Mouse (Mus musculus) intestine, postnatal 0 days (tissue): ENCODE results near the gene Tbx2. TPM values are rescaled to one million over a fixed set of nuclear protein-coding genes. Genes with fewer than 3 reads are reported as not detected.

ENCODE experiments used
- ATAC-seq: fragments of 200-750 bp; cut with Nextera tagmentation; 2 replicates; pipeline ENCODE4 v1.8.0; 2017; ENCODE audit warnings: mild to moderate bottlenecking, moderate TSS enrichment, moderate library complexity
- H3K27ac ChIP-seq: fragments of 300-500 bp; sonication (generic); 2 replicates; pipeline ENCODE4 v1.5.1; 2014; ENCODE audit warnings: mild to moderate bottlenecking, low read depth, low read length, moderate library complexity
- H3K27me3 ChIP-seq: fragments of 300-500 bp; sonication (generic); replicated peaks from 2 replicates; pipeline ENCODE4 v1.6.1; 2014; ENCODE audit warnings: low read length, mixed read lengths; ENCODE audit not compliant: control insufficient read depth, insufficient read depth
- H3K36me3 ChIP-seq: fragments of 300-500 bp; sonication (generic); 2 replicates; pipeline ENCODE4 v1.6.1; 2014; ENCODE audit warnings: mild to moderate bottlenecking, moderate library complexity; ENCODE audit not compliant: control insufficient read depth, insufficient read depth
- H3K4me1 ChIP-seq: fragments of 300-500 bp; sonication (generic); replicated peaks from 2 replicates; pipeline ENCODE4 v1.6.1; 2014; ENCODE audit warnings: antibody characterized with exemption, low read length, mixed read lengths; ENCODE audit not compliant: control insufficient read depth, insufficient read depth
- H3K4me2 ChIP-seq: fragments of 300-500 bp; sonication (generic); replicated peaks from 2 replicates; pipeline ENCODE4 v1.6.1; 2014; ENCODE audit warnings: low read depth, mild to moderate bottlenecking, moderate library complexity
- H3K4me3 ChIP-seq: fragments of 300-500 bp; sonication (generic); 2 replicates; pipeline ENCODE4 v1.5.1; 2014; ENCODE audit warnings: low read depth, low read length
- H3K9ac ChIP-seq: fragments of 300-500 bp; sonication (generic); 2 replicates; pipeline ENCODE4 v1.6.1; 2014; ENCODE audit warnings: mild to moderate bottlenecking, low read depth, low read length
- H3K9me3 ChIP-seq: fragments of 300-500 bp; sonication (generic); 2 replicates; pipeline ENCODE4 v1.6.1; 2016; ENCODE audit warnings: mixed run types; ENCODE audit not compliant: control insufficient read depth
- CTCF ChIP-seq: sonication (generic); IDR thresholded peaks from 2 replicates; pipeline ENCODE4 v1.5.1; 2016; ENCODE audit warnings: low read depth, mild to moderate bottlenecking, control low read depth, antibody characterized with exemption, moderate library complexity
- WGBS: fragments of 180-500 bp; shearing (Covaris S2); extraction: QIAGEN DNeasy Blood & Tissue Kit; methylation state at CpG from one replicate; pipeline ENCODE4 v1.1.7; 2014; 5-methylcytosine and 5-hydroxymethylcytosine counted together
- polyA plus RNA-seq: library from polyadenylated mRNA; unstranded; fragments of >200 nt; fragmentation: Nextera tagmentation; extraction: Ambion mirVana; gene quantifications from 2 replicates; pipeline ENCODE4 v1.2.1, GENCODE M21; 2015

The Tbx2 gene
- polyA plus RNA-seq, 1 experiment from 2014 or later, result 3.0 TPM

GRCm38 (mm10) chr11:85821659-85822058 is 10.7 kb upstream of the Tbx2 start:
- no peak overlapping the region for H3K4me2 ChIP-seq
- H3K4me3 ChIP-seq, result no peak overlapping the region
- H3K9ac ChIP-seq, result no peak overlapping the region
- no peak overlapping the region for H3K27ac ChIP-seq
- 82% methylated on average over 9 of the region's 9 CpGs for WGBS
- no peaks in the 10 kb centered on the region for H3K9me3 ChIP-seq
- H3K4me1 ChIP-seq, result peaks cover 4% of the 10 kb centered on the region
- no peak for ATAC-seq
- no peak for TF ChIP-seq CTCF
- H3K27me3 ChIP-seq, result no peaks in the 10 kb centered on the region
- no peaks in the 10 kb centered on the region for H3K36me3 ChIP-seq

DNA sequence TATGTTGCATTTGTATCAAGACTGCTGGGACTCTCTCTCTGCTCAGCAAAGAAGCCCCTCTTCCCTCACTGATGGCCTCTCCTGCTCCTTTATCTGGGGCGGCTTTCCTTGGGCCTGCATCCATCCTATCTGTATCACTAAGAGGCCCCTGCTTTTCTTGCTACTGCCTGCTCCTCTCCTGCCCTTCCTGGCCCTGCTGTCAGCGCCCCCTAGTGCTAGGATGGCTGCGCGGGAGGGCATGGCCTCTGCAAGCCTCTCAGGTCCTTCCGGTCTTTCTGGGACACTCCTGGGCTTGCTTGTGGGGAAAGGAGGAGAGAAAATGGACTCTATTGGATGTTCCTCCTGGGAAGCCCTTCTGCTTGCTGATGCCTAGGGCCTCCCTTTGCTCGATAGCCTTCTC is 9.2 kb upstream of the Tbx2 start:
- Histone ChIP-seq H3K9me3 (no peaks in the 10 kb centered on the region), H3K27ac (no peak overlapping the region), H3K9ac (no peak overlapping the region), H3K36me3 (no peaks in the 10 kb centered on the region), H3K27me3 (no peaks in the 10 kb centered on the region), H3K4me1 (peaks cover 4% of the 10 kb centered on the region), H3K4me2 (no peak overlapping the region), H3K4me3 (no peak overlapping the region)
- WGBS, result 16% methylated on average over 6 of the region's 6 CpGs
- no peak for ATAC-seq
- TF ChIP-seq CTCF, result peak; percentile 98

DNA sequence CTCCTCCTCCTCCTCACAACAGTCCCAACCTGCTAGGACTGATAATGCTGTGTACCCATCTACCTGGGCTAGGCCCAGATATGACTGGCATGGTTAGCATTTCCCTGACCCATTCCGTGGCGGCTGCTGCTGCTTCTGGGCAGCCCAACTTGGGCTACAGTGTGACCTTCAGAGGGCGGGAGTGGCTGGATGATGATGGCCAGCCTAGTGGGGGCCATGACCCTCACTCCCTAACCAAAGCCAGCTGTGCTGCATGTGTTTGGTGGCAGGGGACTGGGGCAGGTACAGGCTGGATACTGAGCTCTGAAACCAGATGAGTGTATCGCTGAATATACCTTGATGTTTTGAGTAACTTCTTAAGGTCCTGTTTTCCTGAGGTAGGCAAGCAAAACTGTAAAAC is 8.6 kb upstream of the Tbx2 start:
- H3K4me1 ChIP-seq, result peaks cover 4% of the 10 kb centered on the region
- no peaks in the 10 kb centered on the region for H3K9me3 ChIP-seq
- ATAC-seq, result no peak
- no peak overlapping the region for H3K4me3 ChIP-seq
- H3K27me3 ChIP-seq, result peaks cover 5% of the 10 kb centered on the region
- no peaks in the 10 kb centered on the region for H3K36me3 ChIP-seq
- H3K27ac ChIP-seq, result no peak overlapping the region
- H3K4me2 ChIP-seq, result no peak overlapping the region
- WGBS, result 93% methylated on average over 4 of the region's 4 CpGs
- no peak for TF ChIP-seq CTCF
- no peak overlapping the region for H3K9ac ChIP-seq

GRCm38 (mm10) chr11:85825031-85825430 is 7.3 kb upstream of the Tbx2 start:
- Histone ChIP-seq H3K27ac (no peak overlapping the region), H3K4me2 (no peak overlapping the region), H3K36me3 (no peaks in the 10 kb centered on the region), H3K9me3 (no peaks in the 10 kb centered on the region), H3K9ac (no peak overlapping the region), H3K4me3 (no peak overlapping the region), H3K4me1 (peaks cover 4% of the 10 kb centered on the region), H3K27me3 (peaks cover 18% of the 10 kb centered on the region)
- ATAC-seq, result no peak
- 86% methylated on average over 10 of the region's 10 CpGs for WGBS
- TF ChIP-seq CTCF, result no peak

GRCm38 (mm10) chr11:85825823-85826222 is 6.5 kb upstream of the Tbx2 start:
- no peak for ATAC-seq
- Histone ChIP-seq H3K36me3 (no peaks in the 10 kb centered on the region), H3K9ac (no peak overlapping the region), H3K27ac (no peak overlapping the region), H3K9me3 (no peaks in the 10 kb centered on the region), H3K4me1 (peaks cover 4% of the 10 kb centered on the region), H3K4me3 (no peak overlapping the region), H3K27me3 (peaks cover 25% of the 10 kb centered on the region), H3K4me2 (no peak overlapping the region)
- 37% methylated on average over 7 of the region's 7 CpGs for WGBS
- TF ChIP-seq CTCF, result no peak

- ATAC-seq, result no peak
- TF ChIP-seq CTCF, result no peak
- H3K4me3 ChIP-seq, result no peak overlapping the region
- H3K9me3 ChIP-seq, result no peaks in the 10 kb centered on the region
- H3K36me3 ChIP-seq, result no peaks in the 10 kb centered on the region
- peaks cover 41% of the 10 kb centered on the region for H3K27me3 ChIP-seq
- no peak overlapping the region for H3K9ac ChIP-seq
- no peak overlapping the region for H3K4me2 ChIP-seq
- WGBS, result 37% methylated on average over 9 of the region's 9 CpGs
- H3K27ac ChIP-seq, result no peak overlapping the region
- H3K4me1 ChIP-seq, result peaks cover 6% of the 10 kb centered on the region
These were observed 5.0 kb upstream of the Tbx2 start for GRCm38 (mm10) chr11:85827342-85827741.
